Mouse (Mus musculus) heart, embryonic 11.5 days (tissue): ENCODE measurements around the gene Cacna1s. TPM values are rescaled to one million over a fixed set of nuclear protein-coding genes. Genes with fewer than 3 reads are reported as not detected.

Experiments used
- ATAC-seq: fragments of 200-750 bp; cut with Nextera tagmentation; replicated peaks from 2 replicates; pipeline ENCODE4 v1.8.0; 2017; ENCODE audit warnings: moderate library complexity; ENCODE audit not compliant: insufficient number of reproducible peaks, low FRiP score, low TSS enrichment
- H3K27ac ChIP-seq: fragments of 300-500 bp; sonication (generic); 2 replicates; pipeline ENCODE4 v1.5.1; 2014; ENCODE audit warnings: mild to moderate bottlenecking, low read depth, low read length
- H3K27me3 ChIP-seq: fragments of 300-500 bp; sonication (generic); 2 replicates; pipeline ENCODE4 v1.6.1; 2014; ENCODE audit warnings: mild to moderate bottlenecking, low read length, mixed read lengths; ENCODE audit not compliant: control insufficient read depth, insufficient read depth
- H3K36me3 ChIP-seq: fragments of 300-500 bp; sonication (generic); 2 replicates; pipeline ENCODE4 v1.6.1; 2014; ENCODE audit warnings: mild to moderate bottlenecking, low read length, moderate library complexity, mixed read lengths; ENCODE audit not compliant: control insufficient read depth, insufficient read depth
- H3K4me1 ChIP-seq: fragments of 300-500 bp; sonication (generic); 2 replicates; pipeline ENCODE4 v1.6.1; 2014; ENCODE audit warnings: low read length; ENCODE audit not compliant: control insufficient read depth, insufficient read depth
- H3K4me2 ChIP-seq: fragments of 300-500 bp; sonication (generic); 2 replicates; pipeline ENCODE4 v1.6.1; 2014; ENCODE audit warnings: mild to moderate bottlenecking, moderate library complexity
- H3K4me3 ChIP-seq: fragments of 300-500 bp; sonication (generic); 2 replicates; pipeline ENCODE4 v1.5.1; 2014; ENCODE audit warnings: low read depth, low read length
- H3K9ac ChIP-seq: fragments of 300-500 bp; sonication (generic); 2 replicates; pipeline ENCODE4 v1.6.1; 2014; ENCODE audit warnings: mild to moderate bottlenecking, low read depth, low read length, moderate library complexity
- H3K9me3 ChIP-seq: fragments of 300-500 bp; sonication (generic); replicated peaks from 2 replicates; pipeline ENCODE4 v1.6.1; 2016; ENCODE audit warnings: low read length; ENCODE audit not compliant: control insufficient read depth
- WGBS: fragments of 180-500 bp; shearing (Covaris S2); extraction: QIAGEN DNeasy Blood & Tissue Kit; methylation state at CpG from one replicate; pipeline ENCODE4 v1.1.7; 2014; ENCODE audit not compliant: insufficient replicate concordance; 5-methylcytosine and 5-hydroxymethylcytosine counted together
- polyA plus RNA-seq: library from polyadenylated mRNA; unstranded; fragments of >200 nt; fragmentation: Nextera tagmentation; extraction: Ambion mirVana; gene quantifications from 2 replicates; pipeline ENCODE4 v1.2.1, GENCODE M21; 2014

Gene Cacna1s
- polyA plus RNA-seq, 1 experiment from 2014 or later, result 0.79 TPM

GRCm38 (mm10) chr1:136017907-136018313 lies 34.6 kb upstream of the Cacna1s start:
- Histone ChIP-seq H3K4me1 (peaks cover 15% of the 10 kb centered on the region), H3K9ac (peak overlapping the region; percentile 91), H3K4me2 (peak overlapping the region; percentile 88), H3K9me3 (no peaks in the 10 kb centered on the region), H3K27me3 (no peaks in the 10 kb centered on the region), H3K4me3 (peak overlapping the region; percentile 88), H3K27ac (peak overlapping the region; percentile 66), H3K36me3 (peaks cover 5% of the 10 kb centered on the region)
- 0% methylated on average over 21 of the region's 22 CpGs for WGBS
- ATAC-seq, result peak; percentile 95

GRCm38 (mm10) chr1:136018390-136019189 lies 34.0 kb upstream of the Cacna1s start:
- Histone ChIP-seq H3K4me3 (peak overlapping the region; percentile 88), H3K4me1 (peaks cover 13% of the 10 kb centered on the region), H3K27ac (peak overlapping the region; percentile 66), H3K9ac (peak overlapping the region; percentile 91), H3K36me3 (peaks cover 9% of the 10 kb centered on the region), H3K4me2 (peak overlapping the region; percentile 88), H3K27me3 (no peaks in the 10 kb centered on the region), H3K9me3 (no peaks in the 10 kb centered on the region)
- peak; percentile 40; the same call in 1 of the 2 replicates for ATAC-seq
- WGBS, result 6% methylated on average over 24 of the region's 24 CpGs

- 0 out of 2 replicates have a peak, but pooled peaks cover 9% of the 10 kb centered on the region for H3K4me1 ChIP-seq
- no peaks in the 10 kb centered on the region for H3K9me3 ChIP-seq
- H3K4me3 ChIP-seq, result no peak overlapping the region
- H3K9ac ChIP-seq, result no peak overlapping the region
- 73% methylated on average over 7 of the region's 7 CpGs for WGBS
- H3K27ac ChIP-seq, result peak overlapping the region; percentile 35; the same call in 1 of the 2 replicates
- H3K4me2 ChIP-seq, result no peak overlapping the region
- H3K36me3 ChIP-seq, result peaks cover 52% of the 10 kb centered on the region
- no peaks in the 10 kb centered on the region for H3K27me3 ChIP-seq
- ATAC-seq, result no peak
These were observed 22.3 kb upstream of the Cacna1s start for GRCm38 (mm10) chr1:136030201-136030600.

DNA sequence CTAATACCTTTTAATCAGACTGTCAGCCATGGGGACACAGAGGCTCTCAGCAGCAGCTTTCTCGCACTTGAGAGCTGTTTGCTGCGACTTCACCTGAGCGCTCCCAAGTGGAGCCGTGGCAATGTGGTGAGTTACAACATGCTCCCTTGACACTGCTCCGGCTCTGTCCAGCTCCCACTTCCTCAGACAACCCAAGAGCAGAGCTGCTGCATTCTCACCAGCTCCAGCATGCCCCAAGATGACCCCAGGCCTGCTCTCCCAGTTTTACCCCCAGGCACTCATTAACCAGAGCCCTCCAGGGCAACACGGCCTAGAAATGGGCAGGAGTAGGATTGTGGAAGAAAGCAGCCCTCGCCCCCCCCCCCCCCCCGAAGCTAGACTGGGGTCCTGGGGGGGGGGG lies 20.9 kb upstream of the Cacna1s start:
- H3K27me3 ChIP-seq, result no peaks in the 10 kb centered on the region

DNA sequence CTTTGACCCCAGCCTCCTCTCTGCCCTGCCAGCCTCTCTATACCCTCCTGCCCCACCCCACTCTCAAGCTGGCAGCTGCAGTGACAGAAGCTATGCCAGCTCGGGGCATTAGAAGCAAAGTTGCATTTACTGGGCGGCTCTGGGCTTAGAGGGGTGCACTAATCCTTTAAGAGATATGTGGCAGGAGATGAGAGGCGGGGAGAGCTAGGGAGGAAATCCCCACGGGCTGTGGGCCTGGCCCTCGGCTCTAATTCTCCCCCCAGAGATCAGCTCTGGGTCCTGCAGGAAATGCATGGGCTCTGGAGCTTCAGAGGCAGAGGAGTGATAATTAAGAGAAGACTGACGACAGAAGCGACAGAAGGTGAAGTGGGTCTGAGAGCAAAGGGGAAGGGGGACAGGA lies 19.6 kb upstream of the Cacna1s start:
- H3K27me3 ChIP-seq, result no peaks in the 10 kb centered on the region
- ATAC-seq, result no peak
- H3K4me2 ChIP-seq, result no peak overlapping the region
- H3K36me3 ChIP-seq, result peaks cover 31% of the 10 kb centered on the region
- H3K4me1 ChIP-seq, result 0 out of 2 replicates have a peak, but pooled peaks cover 9% of the 10 kb centered on the region
- H3K9me3 ChIP-seq, result no peaks in the 10 kb centered on the region
- no peak overlapping the region for H3K27ac ChIP-seq
- no peak overlapping the region for H3K4me3 ChIP-seq
- 44% methylated on average over 7 of the region's 7 CpGs for WGBS
- no peak overlapping the region for H3K9ac ChIP-seq

More for the DNA sequence above, 20.9 kb upstream of the Cacna1s start:
- Histone ChIP-seq H3K9ac (no peak overlapping the region), H3K36me3 (peaks cover 44% of the 10 kb centered on the region), H3K4me2 (no peak overlapping the region), H3K4me3 (no peak overlapping the region), H3K27ac (no peak overlapping the region), H3K4me1 (0 out of 2 replicates have a peak, but pooled peaks cover 9% of the 10 kb centered on the region), H3K9me3 (no peaks in the 10 kb centered on the region)
- 83% methylated on average over 7 of the region's 8 CpGs for WGBS
- ATAC-seq, result no peak

GRCm38 (mm10) chr1:136038746-136039538 lies 13.6 kb upstream of the Cacna1s start:
- no peak overlapping the region for H3K27ac ChIP-seq
- no peaks in the 10 kb centered on the region for H3K4me1 ChIP-seq
- 74% methylated on average over 5 of the region's 5 CpGs for WGBS
- peaks cover 6% of the 10 kb centered on the region; the same call in 1 of the 2 replicates for H3K27me3 ChIP-seq
- H3K4me2 ChIP-seq, result no peak overlapping the region
- H3K36me3 ChIP-seq, result peaks cover 14% of the 10 kb centered on the region
- no peak for ATAC-seq
- no peak overlapping the region for H3K9ac ChIP-seq
- H3K4me3 ChIP-seq, result no peak overlapping the region
- no peaks in the 10 kb centered on the region for H3K9me3 ChIP-seq

GRCm38 (mm10) chr1:136040452-136040851 lies 12.1 kb upstream of the Cacna1s start:
- Histone ChIP-seq H3K27ac (no peak overlapping the region), H3K4me2 (peak overlapping the region; percentile 11; the same call in 1 of the 2 replicates), H3K9me3 (no peaks in the 10 kb centered on the region), H3K4me3 (no peak overlapping the region), H3K36me3 (0 out of 2 replicates have a peak, but pooled peaks cover 4% of the 10 kb centered on the region), H3K27me3 (peaks cover 11% of the 10 kb centered on the region; the same call in 1 of the 2 replicates), H3K4me1 (no peaks in the 10 kb centered on the region), H3K9ac (no peak overlapping the region)
- ATAC-seq, result no peak
- WGBS, result 9% methylated on average over 11 of the region's 11 CpGs

GRCm38 (mm10) chr1:136040874-136041273 lies 11.7 kb upstream of the Cacna1s start:
- Histone ChIP-seq H3K9ac (no peak overlapping the region), H3K27me3 (peaks cover 11% of the 10 kb centered on the region; the same call in 1 of the 2 replicates), H3K4me3 (no peak overlapping the region), H3K36me3 (0 out of 2 replicates have a peak, but pooled peaks cover under 1% of the 10 kb centered on the region), H3K4me1 (no peaks in the 10 kb centered on the region), H3K4me2 (no peak overlapping the region; the same call in 1 of the 2 replicates), H3K9me3 (no peaks in the 10 kb centered on the region), H3K27ac (no peak overlapping the region)
- ATAC-seq, result 0 out of 2 replicates have a peak, but pooled peaks have one; percentile 23
- 23% methylated on average over 4 of the region's 4 CpGs for WGBS
